Mouse (Mus musculus) right cerebral cortex, postnatal 10 days (tissue): ENCODE results near the gene Olfr1313.
"Not testable (repeated sequence)": the region's sequence is repeated elsewhere in the genome, so short reads cannot be mapped to it uniquely, and the experiment has no call there.

Experiments
- DNase-seq, 2 experiments: peaks; one replicate each; pipeline ENCODE4 v3.0.0; 2021; ENCODE audit warnings: low spot score in 2 of 2

Olfr1313 gene

DNA sequence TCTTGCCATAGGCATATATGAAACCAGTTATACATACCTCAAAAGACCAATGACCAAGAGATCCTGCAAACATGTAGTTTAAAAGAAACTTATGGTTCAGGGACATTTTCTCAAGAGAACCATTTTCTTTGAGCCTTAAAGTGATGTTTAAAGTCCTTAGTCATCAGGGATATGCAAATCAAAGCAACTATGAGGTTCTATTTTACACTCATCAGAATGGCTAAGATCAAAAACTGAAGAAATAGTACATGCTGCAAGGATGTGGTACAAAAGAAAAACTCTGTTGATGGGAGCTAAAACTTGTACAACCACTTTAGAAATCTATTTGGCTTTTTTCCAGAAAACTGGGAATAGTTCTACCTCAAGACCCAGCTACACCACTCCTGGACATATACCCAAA is at the start of gene Olfr1313:
TSS of gene Olfr1313 (minus strand) at position 101 of the 400 bp plus-strand sequence.
- DNase-seq, result no peak

DNA sequence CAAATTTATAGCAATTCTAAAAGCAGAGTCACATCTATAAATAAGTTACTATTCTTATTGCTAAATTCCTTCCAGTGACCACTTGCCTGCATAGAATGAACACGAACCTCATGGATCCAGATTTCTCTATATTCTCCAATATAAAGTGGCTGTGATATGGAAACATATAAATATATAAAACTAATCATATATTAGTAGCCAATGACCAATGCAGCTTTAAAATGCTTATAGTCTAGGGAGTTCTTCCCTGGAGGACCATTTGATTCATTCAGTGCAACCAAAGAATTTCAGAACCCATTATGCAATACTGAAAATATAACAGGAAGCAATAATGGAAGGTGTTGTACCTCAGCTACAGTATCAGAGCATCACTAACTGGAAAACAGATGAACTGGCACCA is 37.7 kb upstream of the Olfr1313 start, which contains the start of gene Olfr1315-ps1:
TSS of gene Olfr1315-ps1 (minus strand) at position 101 of the 400 bp plus-strand sequence.
- DNase-seq, result no peak

DNA sequence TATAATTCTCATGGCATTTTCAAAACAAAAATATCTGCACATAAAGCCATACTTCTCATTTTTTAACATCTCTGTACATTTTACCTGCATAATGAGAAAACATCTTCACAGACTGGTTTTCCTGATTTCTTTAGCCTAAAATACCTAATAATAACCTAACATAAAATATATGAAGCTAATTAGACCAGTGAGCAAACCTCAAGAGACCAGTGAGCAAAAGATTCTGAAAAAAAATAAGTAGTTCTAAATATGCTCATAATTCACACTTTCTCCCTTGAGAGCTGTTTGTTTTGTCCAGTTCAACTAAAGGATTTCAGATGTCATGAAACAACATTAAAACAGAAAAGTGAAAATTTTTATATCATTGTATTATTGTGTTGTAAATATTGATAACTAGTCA is 19.0 kb upstream of the Olfr1313 start, which contains the start of gene Olfr1314:
TSS of gene Olfr1314 (minus strand) at position 101 of the 400 bp plus-strand sequence.
- DNase-seq, result no peak

DNA sequence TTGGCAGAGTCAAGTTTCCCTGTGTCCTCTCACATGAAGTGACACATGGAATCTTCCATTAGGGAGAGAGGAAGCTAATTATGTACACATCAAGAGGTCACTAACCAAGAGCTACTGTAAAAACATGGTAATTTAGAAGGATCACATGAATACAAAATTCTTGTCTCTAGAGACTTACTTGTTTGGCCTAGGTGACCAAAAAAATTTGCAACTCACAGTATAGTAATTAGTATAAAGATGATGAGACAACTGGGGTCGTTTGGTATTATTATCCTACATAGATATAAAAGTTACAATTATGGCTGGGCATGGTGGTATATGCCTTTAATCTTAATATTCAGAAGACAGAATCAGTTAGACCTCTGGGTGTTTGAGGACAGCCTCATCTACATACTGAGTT is 27.5 kb downstream of the Olfr1313 start, which contains the start of gene Olfr1312:
TSS of gene Olfr1312 (minus strand) at position 101 of the 400 bp plus-strand sequence.
- no peak for DNase-seq

- DNase-seq, result not testable (repeated sequence)
Measured at GRCm38 (mm10) chr2:112026971-112027370, 50.7 kb downstream of the Olfr1313 start.

- no peak for DNase-seq
Measured at GRCm38 (mm10) chr2:112024312-112024711, 53.3 kb downstream of the Olfr1313 start, which contains the start of gene Olfr1311. Olfr1311 (minus strand) TSS chr2:112024412.
